17 mouse cellular contexts compared by ENCODE assay signal in the genomic region with DNA sequence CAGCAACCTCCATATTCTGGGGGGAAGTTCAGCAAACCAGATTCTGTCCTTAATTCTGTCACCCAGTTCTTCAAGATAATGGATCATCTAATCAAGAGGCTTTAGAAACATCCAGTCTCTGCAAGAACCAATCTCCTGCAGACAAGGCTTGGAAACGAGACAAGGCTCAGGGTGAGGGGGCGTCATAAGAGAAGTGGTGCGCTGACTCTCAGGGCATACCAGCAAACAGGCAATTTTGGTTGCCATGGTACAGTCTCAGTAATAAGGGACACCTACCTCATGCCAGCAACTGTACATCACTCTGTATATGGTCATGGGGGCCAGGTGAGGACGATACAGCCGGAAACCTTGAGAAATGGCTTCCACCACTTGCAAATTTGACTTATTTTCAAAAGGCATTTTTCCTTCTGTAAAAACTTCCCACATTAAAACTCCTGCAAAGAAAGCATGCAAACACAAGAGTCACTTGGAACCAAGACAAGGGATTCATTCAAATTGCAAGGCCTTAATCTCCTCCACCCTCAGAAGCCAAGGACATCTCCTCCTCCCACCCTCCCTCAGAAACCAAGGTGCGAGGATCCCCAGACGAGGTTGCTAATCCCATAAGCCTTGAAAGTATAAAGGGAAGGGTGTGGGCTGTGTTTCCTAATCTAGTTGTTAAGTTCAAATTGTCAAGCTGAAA. TPM values are rescaled to one million over a fixed set of nuclear protein-coding genes. Genes with fewer than 3 reads are reported as not detected.
A peak's percentile ranks its signal among the peaks of the same experiment; 100 is the strongest.
DNase-seq lines count a peak whose midpoint lies in the region; ATAC-seq and TF ChIP-seq lines count a peak whose summit lies in the region.
"Had no signal": no experiment of that assay in that cellular context is flagged by ENCODE, and none has a peak within 500 bp of the region (broad histone marks: within the 10 kb centered on the region; RNA-seq: fewer than 3 reads in every experiment).

No protein-coding gene starts in this region.

- WGBS in midbrain, embryonic 13.5 days = 51% methylated on average over 7 of the region's 7 CpGs
- 62% methylated on average over 7 of the region's 7 CpGs for WGBS in midbrain, embryonic 10.5 days
- 63% methylated on average over 7 of the region's 7 CpGs for WGBS in embryonic facial prominence, embryonic 15.5 days
- WGBS in midbrain, embryonic 15.5 days = 51% methylated on average over 7 of the region's 7 CpGs
- WGBS in kidney, adult 2 months = 84% methylated on average over 7 of the region's 7 CpGs

- TF ChIP-seq POLR2A in kidney, adult 2 months (IDR thresholded peaks at IDR 0.05; ENCODE audit: low read depth, low read length) = no peak

- H3K9ac ChIP-seq in midbrain, embryonic 13.5 days (replicated peaks) = no peak overlapping the region
- no peak overlapping the region for H3K9ac ChIP-seq in embryonic facial prominence, embryonic 15.5 days
- H3K9ac ChIP-seq in midbrain, embryonic 15.5 days = no peak overlapping the region
- H3K9ac ChIP-seq: lung, embryonic 15.5 days; neural tube, embryonic 12.5 days had no signal

- no peaks in the 10 kb centered on the region for H3K36me3 ChIP-seq in midbrain, embryonic 13.5 days
- H3K36me3 ChIP-seq in midbrain, embryonic 10.5 days = no peaks in the 10 kb centered on the region
- no peaks in the 10 kb centered on the region for H3K36me3 ChIP-seq in embryonic facial prominence, embryonic 15.5 days
- no peaks in the 10 kb centered on the region for H3K36me3 ChIP-seq in midbrain, embryonic 15.5 days (replicated peaks)
- no peaks in the 10 kb centered on the region for H3K36me3 ChIP-seq in kidney, adult 2 months (ENCODE audit: control insufficient read depth, insufficient read depth, low read length)
- H3K36me3 ChIP-seq: heart, embryonic 10.5 days; lung, embryonic 15.5 days; neural tube, embryonic 12.5 days had no signal

- peak; percentile 6 to 17 for DNase-seq in frontal cortex, postnatal 36 days (ENCODE audit: low spot score in 2 of 2)
- DNase-seq in frontal cortex, postnatal 14 days (ENCODE audit: low spot score in 2 of 2) = no peak
- DNase-seq in midbrain, embryonic 10.5 days (ENCODE audit: low spot score) = no peak
- DNase-seq in kidney, adult 2 months = no peak
- DNase-seq: adrenal gland, postnatal 25 days; cerebellum, adult 11 months; kidney, adult 18-20 months; kidney, postnatal 4 days; thymus, postnatal 14 days had no signal

- no peak overlapping the region for H3K4me2 ChIP-seq in midbrain, embryonic 13.5 days (replicated peaks)
- H3K4me2 ChIP-seq in embryonic facial prominence, embryonic 15.5 days (replicated peaks) = no peak overlapping the region
- H3K4me2 ChIP-seq in midbrain, embryonic 15.5 days = no peak overlapping the region
- H3K4me2 ChIP-seq: lung, embryonic 15.5 days; neural tube, embryonic 12.5 days had no signal

- no peak for TF ChIP-seq CTCF in kidney, adult 2 months (conservative IDR thresholded peaks at IDR 0.05; ENCODE audit: insufficient read depth, insufficient read length, low read depth, low read length)

- H3K27ac ChIP-seq in midbrain, embryonic 13.5 days = no peak overlapping the region
- no peak overlapping the region for H3K27ac ChIP-seq in midbrain, embryonic 10.5 days (replicated peaks)
- H3K27ac ChIP-seq in embryonic facial prominence, embryonic 15.5 days (replicated peaks) = peak overlapping the region; percentile 55; the same call in 1 of the 2 replicates
- no peak overlapping the region for H3K27ac ChIP-seq in midbrain, embryonic 15.5 days
- H3K27ac ChIP-seq in kidney, adult 2 months (ENCODE audit: insufficient read depth, low read depth, low read length) = no peak overlapping the region
- H3K27ac ChIP-seq: heart, embryonic 10.5 days; lung, embryonic 15.5 days; neural tube, embryonic 12.5 days had no signal

- peak; percentile 68; the same call in 1 of the 2 replicates for ATAC-seq in midbrain, embryonic 13.5 days
- ATAC-seq in embryonic facial prominence, embryonic 15.5 days (ENCODE audit: insufficient number of reproducible peaks, low FRiP score, low TSS enrichment, low read depth) = no peak
- peak; percentile 67; the same call in 1 of the 2 replicates for ATAC-seq in midbrain, embryonic 15.5 days (replicated peaks)
- no peak for ATAC-seq in CD4-positive, CD25-positive, alpha-beta regulatory T cell, adult 4 months

- peaks cover 11% of the 10 kb centered on the region for H3K4me1 ChIP-seq in midbrain, embryonic 13.5 days (replicated peaks)
- peaks cover 17% of the 10 kb centered on the region for H3K4me1 ChIP-seq in midbrain, embryonic 10.5 days
- H3K4me1 ChIP-seq in embryonic facial prominence, embryonic 15.5 days = peaks cover 19% of the 10 kb centered on the region
- H3K4me1 ChIP-seq in midbrain, embryonic 15.5 days = peaks cover 9% of the 10 kb centered on the region; the same call in 1 of the 2 replicates
- no peaks in the 10 kb centered on the region for H3K4me1 ChIP-seq in kidney, adult 2 months (ENCODE audit: control insufficient read depth, insufficient read depth, low read length)
- H3K4me1 ChIP-seq: heart, embryonic 10.5 days; lung, embryonic 15.5 days had no signal

- no peaks in the 10 kb centered on the region for H3K9me3 ChIP-seq in midbrain, embryonic 13.5 days
- no peaks in the 10 kb centered on the region for H3K9me3 ChIP-seq in midbrain, embryonic 10.5 days (replicated peaks)
- no peaks in the 10 kb centered on the region for H3K9me3 ChIP-seq in embryonic facial prominence, embryonic 15.5 days (replicated peaks)
- H3K9me3 ChIP-seq in midbrain, embryonic 15.5 days = no peaks in the 10 kb centered on the region
- H3K9me3 ChIP-seq: heart, embryonic 10.5 days; lung, embryonic 15.5 days had no signal

- H3K4me3 ChIP-seq in midbrain, embryonic 13.5 days (replicated peaks) = no peak overlapping the region
- no peak overlapping the region for H3K4me3 ChIP-seq in midbrain, embryonic 10.5 days
- no peak overlapping the region for H3K4me3 ChIP-seq in embryonic facial prominence, embryonic 15.5 days (replicated peaks)
- H3K4me3 ChIP-seq in midbrain, embryonic 15.5 days = no peak overlapping the region
- no peak overlapping the region for H3K4me3 ChIP-seq in kidney, adult 2 months (ENCODE audit: insufficient read depth, low read depth, low read length)
- H3K4me3 ChIP-seq: heart, embryonic 10.5 days; lung, embryonic 15.5 days; neural tube, embryonic 12.5 days had no signal

- H3K27me3 ChIP-seq in midbrain, embryonic 13.5 days = no peaks in the 10 kb centered on the region
- H3K27me3 ChIP-seq in midbrain, embryonic 10.5 days (ENCODE audit: low read depth, poor library complexity, severe bottlenecking) = no peaks in the 10 kb centered on the region
- no peaks in the 10 kb centered on the region for H3K27me3 ChIP-seq in embryonic facial prominence, embryonic 15.5 days
- H3K27me3 ChIP-seq in midbrain, embryonic 15.5 days (replicated peaks) = no peaks in the 10 kb centered on the region
- no peaks in the 10 kb centered on the region; the same call in 1 of the 2 replicates for H3K27me3 ChIP-seq in kidney, adult 2 months (replicated peaks; ENCODE audit: control insufficient read depth, insufficient read depth, low read length)
- H3K27me3 ChIP-seq: lung, embryonic 15.5 days; neural tube, embryonic 12.5 days had no signal

RNA-seq across cellular contexts. Expression of a gene that starts 51.4 kb away (rescaled TPM):
- 0.79 and 1.5 TPM in 2 replicates for polyA plus RNA-seq in midbrain, embryonic 13.5 days (2015; fragmentation: Nextera tagmentation; extraction: Ambion mirVana)
- 0.48 and 0.51 TPM in 2 replicates for polyA plus RNA-seq in midbrain, embryonic 10.5 days (2016; fragmentation: Nextera tagmentation; extraction: Ambion mirVana)
- 10.6 and 16.6 TPM in 2 replicates for polyA plus RNA-seq in embryonic facial prominence, embryonic 15.5 days (2015; fragmentation: Nextera tagmentation; extraction: Ambion mirVana)
- polyA plus RNA-seq in midbrain, embryonic 15.5 days (2015; fragmentation: Nextera tagmentation; extraction: Ambion mirVana) = 0.93 and 1.6 TPM in 2 replicates
- polyA plus RNA-seq in kidney, adult 2 months (2012; rRNA removed) = 0.70 and 1.2 TPM in 2 replicates
- 10 to 100 TPM; 28.3 to 31.1 TPM for polyA plus RNA-seq in CD4-positive, CD25-positive, alpha-beta regulatory T cell, adult 4 months (2017; shearing (Covaris generic))

RNA-seq across cellular contexts. Expression of a gene that starts 53.6 kb away (rescaled TPM):
- 0.07 TPM in 1 of 2 replicates, not detected in the other for polyA plus RNA-seq in midbrain, embryonic 13.5 days (2015; fragmentation: Nextera tagmentation; extraction: Ambion mirVana)
- 0.06 TPM in 1 of 2 replicates, not detected in the other for polyA plus RNA-seq in midbrain, embryonic 10.5 days (2016; fragmentation: Nextera tagmentation; extraction: Ambion mirVana)
- polyA plus RNA-seq in embryonic facial prominence, embryonic 15.5 days (2015; fragmentation: Nextera tagmentation; extraction: Ambion mirVana) = 0.18 and 0.23 TPM in 2 replicates
- polyA plus RNA-seq in midbrain, embryonic 15.5 days (2015; fragmentation: Nextera tagmentation; extraction: Ambion mirVana) = 0.14 and 0.17 TPM in 2 replicates
- 0.29 and 0.88 TPM in 2 replicates for polyA plus RNA-seq in kidney, adult 2 months (2012; rRNA removed)
- 10 to 100 TPM; 69.9 to 78.6 TPM for polyA plus RNA-seq in CD4-positive, CD25-positive, alpha-beta regulatory T cell, adult 4 months (2017; shearing (Covaris generic))
- polyA plus RNA-seq: heart, embryonic 10.5 days had no signal

RNA-seq across cellular contexts. Expression of a gene that starts 54.9 kb away (rescaled TPM):
- polyA plus RNA-seq in midbrain, embryonic 13.5 days (2015; fragmentation: Nextera tagmentation; extraction: Ambion mirVana) = not detected in 2 replicates
- not detected in 2 replicates for polyA plus RNA-seq in midbrain, embryonic 10.5 days (2016; fragmentation: Nextera tagmentation; extraction: Ambion mirVana)
- not detected in 2 replicates for polyA plus RNA-seq in embryonic facial prominence, embryonic 15.5 days (2015; fragmentation: Nextera tagmentation; extraction: Ambion mirVana)
- polyA plus RNA-seq in midbrain, embryonic 15.5 days (2015; fragmentation: Nextera tagmentation; extraction: Ambion mirVana) = not detected in 2 replicates
- not detected in 2 replicates for polyA plus RNA-seq in kidney, adult 2 months (2012; rRNA removed)
- 1 to 10 TPM in 1 of 2 experiments, under 1 TPM in 1; 0.70 to 1.2 TPM for polyA plus RNA-seq in CD4-positive, CD25-positive, alpha-beta regulatory T cell, adult 4 months (2017; shearing (Covaris generic))
- polyA plus RNA-seq: heart, embryonic 10.5 days; liver, adult 2 months; neural tube, embryonic 12.5 days had no signal

Comparison
In these comparisons a context has a peak if more than half of its experiments do, and no peak if none do; other contexts are left out.
1. DNase-seq: peak in frontal cortex, postnatal 36 days (2 of 2); none in frontal cortex, postnatal 14 days (0 of 2), midbrain, embryonic 10.5 days (single experiment) and kidney, adult 2 months (single experiment).
2. ATAC-seq: peak in midbrain, embryonic 13.5 days (single experiment) and midbrain, embryonic 15.5 days (single experiment); none in embryonic facial prominence, embryonic 15.5 days (single experiment) and CD4-positive, CD25-positive, alpha-beta regulatory T cell, adult 4 months (single experiment).
3. RNA of a gene that starts 53.6 kb away (polyA plus RNA-seq): 69.9 to 78.6 TPM in CD4-positive, CD25-positive, alpha-beta regulatory T cell, adult 4 months; 0.29 to 0.88 TPM in kidney, adult 2 months, 0.18 to 0.23 TPM in embryonic facial prominence, embryonic 15.5 days, 0.14 to 0.17 TPM in midbrain, embryonic 15.5 days, 0.07 TPM in midbrain, embryonic 13.5 days and 0.06 TPM in midbrain, embryonic 10.5 days; every median in the first group is over 10 times any median in the second.